Mouse (Mus musculus) midbrain, embryonic 13.5 days (tissue): ENCODE measurements around the gene C2cd4d. TPM values are rescaled to one million over a fixed set of nuclear protein-coding genes. Genes with fewer than 3 reads are reported as not detected.

ENCODE experiments used
- polyA plus RNA-seq: library from polyadenylated mRNA; unstranded; fragments of >200 nt; fragmentation: Nextera tagmentation; extraction: Ambion mirVana; gene quantifications from 2 replicates; pipeline ENCODE4 v1.2.1, GENCODE M21; 2015

The C2cd4d gene
- polyA plus RNA-seq, 1 experiment from 2014 or later: 2.2 TPM

Other genes with a start within 250 kb of the C2cd4d start
- gene Gm10696, start 184.2 kb upstream of the C2cd4d start, polyA plus RNA-seq: not detected in 2 replicates
- not detected in 2 replicates for gene Gm5286, start 165.7 kb upstream of the C2cd4d start, polyA plus RNA-seq
- not detected in 2 replicates for gene Gm4778, start 98.4 kb upstream of the C2cd4d start, polyA plus RNA-seq
- 30.4 and 33.6 TPM in 2 replicates for gene Them4, start 52.3 kb upstream of the C2cd4d start, polyA plus RNA-seq
- 0.46 TPM in 1 of 2 replicates, not detected in the other for gene Them5, start 20.3 kb upstream of the C2cd4d start, polyA plus RNA-seq
- gene Rorc, start 10.4 kb downstream of the C2cd4d start, polyA plus RNA-seq: 0.79 and 1.0 TPM in 2 replicates
- gene Lingo4, start 36.1 kb downstream of the C2cd4d start, polyA plus RNA-seq: 0.83 and 1.4 TPM in 2 replicates
- gene Tdrkh, start 50.8 kb downstream of the C2cd4d start, polyA plus RNA-seq: 61.6 and 63.1 TPM in 2 replicates
- 61.3 and 63.2 TPM in 2 replicates for gene Mrpl9, start 80.9 kb downstream of the C2cd4d start, polyA plus RNA-seq
- 0.89 and 1.2 TPM in 2 replicates for gene Oaz3, start 81.5 kb downstream of the C2cd4d start, polyA plus RNA-seq
- gene Celf3, start 115.9 kb downstream of the C2cd4d start, polyA plus RNA-seq: 396 and 399 TPM in 2 replicates
- 24.3 and 26.1 TPM in 2 replicates for gene Riiad1, start 117.9 kb downstream of the C2cd4d start, polyA plus RNA-seq
- gene Snx27, start 220.3 kb downstream of the C2cd4d start, polyA plus RNA-seq: 69.7 and 75.5 TPM in 2 replicates